Mouse (Mus musculus): ENCODE measurements at regions not wholly inside any gene's neighbourhood (a gene's known extent, or its start where the extent isn't known, plus 50 kb on each side); places are given as distances from the start of the nearest gene placed in this dataset.
A peak's percentile ranks its signal among the peaks of the same experiment; 100 is the strongest.
"Not testable (repeated sequence)": the region's sequence is repeated elsewhere in the genome, so short reads cannot be mapped to it uniquely, and the experiment has no call there.

- not testable (repeated sequence) for H3K4me3 ChIP-seq; H3K36me3 ChIP-seq; H3K27me3 ChIP-seq (ENCODE audit: insufficient read depth, poor library complexity, severe bottlenecking); H3K27ac ChIP-seq; H3K9me3 ChIP-seq; DNase-seq (ENCODE audit: low spot score); H3K4me1 ChIP-seq (replicated peaks)
These were observed 193.9 kb upstream of the Kcnmb2 start for GRCm38 (mm10) chr3:31708367-31708766.

GRCm38 (mm10) chr3:31741289-31741688 is 161.0 kb upstream of the Kcnmb2 start:
- H3K27ac ChIP-seq: no peak overlapping the region
- H3K27me3 ChIP-seq (ENCODE audit: insufficient read depth, poor library complexity, severe bottlenecking): no peaks in the 10 kb centered on the region
- WGBS: 71% methylated on average over 1 of the region's 1 CpGs
- no peak for DNase-seq (ENCODE audit: low spot score)
- no peaks in the 10 kb centered on the region for H3K4me1 ChIP-seq (replicated peaks)
- no peak overlapping the region for H3K4me3 ChIP-seq
- H3K9me3 ChIP-seq: no peaks in the 10 kb centered on the region
- H3K36me3 ChIP-seq: no peaks in the 10 kb centered on the region

GRCm38 (mm10) chr3:31755881-31756280 is 146.4 kb upstream of the Kcnmb2 start:
- H3K27ac ChIP-seq: no peak overlapping the region
- no peaks in the 10 kb centered on the region for H3K36me3 ChIP-seq
- DNase-seq (ENCODE audit: low spot score): no peak
- no peaks in the 10 kb centered on the region for H3K4me1 ChIP-seq (replicated peaks)
- H3K9me3 ChIP-seq: 0 out of 2 replicates have a peak, but pooled peaks cover 2% of the 10 kb centered on the region
- H3K27me3 ChIP-seq (ENCODE audit: insufficient read depth, poor library complexity, severe bottlenecking): no peaks in the 10 kb centered on the region
- 88% methylated on average over 4 of the region's 4 CpGs for WGBS
- no peak overlapping the region for H3K4me3 ChIP-seq

- Histone ChIP-seq H3K36me3 (no peaks in the 10 kb centered on the region), H3K9me3 (no peaks in the 10 kb centered on the region), H3K27ac (no peak overlapping the region), H3K4me3 (no peak overlapping the region), H3K4me1 (replicated peaks) (no peaks in the 10 kb centered on the region), H3K27me3 (ENCODE audit: insufficient read depth, poor library complexity, severe bottlenecking) (no peaks in the 10 kb centered on the region)
- WGBS: 96% methylated on average over 1 of the region's 1 CpGs
- no peak for DNase-seq (ENCODE audit: low spot score)
These were observed 133.1 kb upstream of the Kcnmb2 start for GRCm38 (mm10) chr3:31769193-31769592.

- H3K4me3 ChIP-seq: no peak overlapping the region
- 41% methylated on average over 4 of the region's 4 CpGs for WGBS
- peak; percentile 21 for DNase-seq (ENCODE audit: low spot score)
- no peaks in the 10 kb centered on the region for H3K9me3 ChIP-seq
- H3K36me3 ChIP-seq: no peaks in the 10 kb centered on the region
- H3K27me3 ChIP-seq (ENCODE audit: insufficient read depth, poor library complexity, severe bottlenecking): no peaks in the 10 kb centered on the region
- no peaks in the 10 kb centered on the region for H3K4me1 ChIP-seq (replicated peaks)
- no peak overlapping the region for H3K27ac ChIP-seq
These were observed 111.9 kb upstream of the Kcnmb2 start for GRCm38 (mm10) chr3:31790342-31790970.

- Histone ChIP-seq H3K36me3 (no peaks in the 10 kb centered on the region), H3K27me3 (ENCODE audit: insufficient read depth, poor library complexity, severe bottlenecking) (no peaks in the 10 kb centered on the region), H3K4me3 (no peak overlapping the region), H3K9me3 (no peaks in the 10 kb centered on the region), H3K4me1 (replicated peaks) (no peaks in the 10 kb centered on the region), H3K27ac (no peak overlapping the region)
- 94% methylated on average over 8 of the region's 8 CpGs for WGBS
- no peak for DNase-seq (ENCODE audit: low spot score)
These were observed 108.8 kb upstream of the Kcnmb2 start for GRCm38 (mm10) chr3:31793466-31794040.

GRCm38 (mm10) chr3:31796621-31797020 is 105.7 kb upstream of the Kcnmb2 start:
- H3K27ac ChIP-seq: no peak overlapping the region
- no peaks in the 10 kb centered on the region for H3K27me3 ChIP-seq (ENCODE audit: insufficient read depth, poor library complexity, severe bottlenecking)
- H3K9me3 ChIP-seq: no peaks in the 10 kb centered on the region
- DNase-seq (ENCODE audit: low spot score): no peak
- H3K4me1 ChIP-seq (replicated peaks): no peaks in the 10 kb centered on the region
- no peak overlapping the region for H3K4me3 ChIP-seq
- no peaks in the 10 kb centered on the region for H3K36me3 ChIP-seq
- 90% methylated on average over 2 of the region's 2 CpGs for WGBS

- no peak overlapping the region for H3K27ac ChIP-seq
- WGBS: 94% methylated on average over 4 of the region's 4 CpGs
These were observed 103.1 kb upstream of the Kcnmb2 start for GRCm38 (mm10) chr3:31799192-31799591.

GRCm38 (mm10) chr3:31804038-31804437 is 98.3 kb upstream of the Kcnmb2 start:
- no peak overlapping the region for H3K27ac ChIP-seq
- H3K36me3 ChIP-seq: no peaks in the 10 kb centered on the region
- H3K4me1 ChIP-seq (replicated peaks): no peaks in the 10 kb centered on the region
- no peaks in the 10 kb centered on the region for H3K9me3 ChIP-seq
- DNase-seq (ENCODE audit: low spot score): no peak
- no peaks in the 10 kb centered on the region for H3K27me3 ChIP-seq (ENCODE audit: insufficient read depth, poor library complexity, severe bottlenecking)
- WGBS: 54% methylated on average over 5 of the region's 5 CpGs
- no peak overlapping the region for H3K4me3 ChIP-seq

More at GRCm38 (mm10) chr3:31799192-31799591, 103.1 kb upstream of the Kcnmb2 start:
- no peak for DNase-seq (ENCODE audit: low spot score)
- no peaks in the 10 kb centered on the region for H3K36me3 ChIP-seq
- no peaks in the 10 kb centered on the region for H3K9me3 ChIP-seq
- no peaks in the 10 kb centered on the region for H3K4me1 ChIP-seq (replicated peaks)
- H3K27me3 ChIP-seq (ENCODE audit: insufficient read depth, poor library complexity, severe bottlenecking): no peaks in the 10 kb centered on the region
- no peak overlapping the region for H3K4me3 ChIP-seq

- DNase-seq (ENCODE audit: low spot score): no peak
- WGBS: 62% methylated on average over 2 of the region's 2 CpGs
These were observed 94.6 kb upstream of the Kcnmb2 start for GRCm38 (mm10) chr3:31807741-31808140.

GRCm38 (mm10) chr3:31809131-31809530 is 93.2 kb upstream of the Kcnmb2 start:
- not testable (repeated sequence) for DNase-seq (ENCODE audit: low spot score); H3K4me3 ChIP-seq
- 96% methylated on average over 13 of the region's 13 CpGs for WGBS

More at GRCm38 (mm10) chr3:31807741-31808140, 94.6 kb upstream of the Kcnmb2 start:
- H3K27me3 ChIP-seq (ENCODE audit: insufficient read depth, poor library complexity, severe bottlenecking): no peaks in the 10 kb centered on the region
- H3K9me3 ChIP-seq: no peaks in the 10 kb centered on the region
- no peak overlapping the region for H3K27ac ChIP-seq
- no peaks in the 10 kb centered on the region for H3K36me3 ChIP-seq
- no peak overlapping the region for H3K4me3 ChIP-seq
- no peaks in the 10 kb centered on the region for H3K4me1 ChIP-seq (replicated peaks)

GRCm38 (mm10) chr3:31811232-31811631 is 91.1 kb upstream of the Kcnmb2 start:
- H3K27ac ChIP-seq: no peak overlapping the region
- no peak for DNase-seq (ENCODE audit: low spot score)
- H3K4me3 ChIP-seq: no peak overlapping the region
- no peaks in the 10 kb centered on the region for H3K4me1 ChIP-seq (replicated peaks)
- WGBS: 79% methylated on average over 4 of the region's 4 CpGs
- H3K27me3 ChIP-seq (ENCODE audit: insufficient read depth, poor library complexity, severe bottlenecking): no peaks in the 10 kb centered on the region
- H3K9me3 ChIP-seq: no peaks in the 10 kb centered on the region
- no peaks in the 10 kb centered on the region for H3K36me3 ChIP-seq

More at GRCm38 (mm10) chr3:31809131-31809530, 93.2 kb upstream of the Kcnmb2 start:
- not testable (repeated sequence) for H3K4me1 ChIP-seq (replicated peaks); H3K27me3 ChIP-seq (ENCODE audit: insufficient read depth, poor library complexity, severe bottlenecking); H3K9me3 ChIP-seq; H3K27ac ChIP-seq; H3K36me3 ChIP-seq

GRCm38 (mm10) chr3:31831913-31832312 is 70.4 kb upstream of the Kcnmb2 start:
- Histone ChIP-seq H3K4me1 (replicated peaks) (no peaks in the 10 kb centered on the region), H3K27ac (no peak overlapping the region), H3K27me3 (ENCODE audit: insufficient read depth, poor library complexity, severe bottlenecking) (no peaks in the 10 kb centered on the region), H3K36me3 (no peaks in the 10 kb centered on the region), H3K4me3 (no peak overlapping the region), H3K9me3 (no peaks in the 10 kb centered on the region)
- DNase-seq (ENCODE audit: low spot score): no peak
- WGBS: 55% methylated on average over 1 of the region's 1 CpGs
